Mouse (Mus musculus): ENCODE data around the gene N4bp1. TPM values are rescaled to one million over a fixed set of nuclear protein-coding genes. Genes with fewer than 3 reads are reported as not detected.

The N4bp1 gene
- polyA plus RNA-seq, 1 experiment from 2014 or later, result 13.0 TPM

GRCm38 (mm10) chr8:86847091-86847490 is 38.0 kb downstream of the N4bp1 start:
- Histone ChIP-seq H3K9me3 (ENCODE audit: control insufficient read depth, low read length) (no peaks in the 10 kb centered on the region), H3K27me3 (ENCODE audit: control insufficient read depth, insufficient read depth, low read length) (no peaks in the 10 kb centered on the region), H3K36me3 (ENCODE audit: control insufficient read depth, insufficient read depth, low read length) (peaks cover 12% of the 10 kb centered on the region; the same call in 1 of the 2 replicates), H3K27ac (replicated peaks; ENCODE audit: low read depth, low read length) (no peak overlapping the region), H3K4me2 (ENCODE audit: low read depth, severe bottlenecking) (no peak overlapping the region), H3K9ac (ENCODE audit: low read length) (no peak overlapping the region), H3K4me1 (ENCODE audit: control insufficient read depth, insufficient read depth, low read length) (0 out of 2 replicates have a peak, but pooled peaks cover 3% of the 10 kb centered on the region), H3K4me3 (ENCODE audit: low read depth, low read length) (no peak overlapping the region)
- DNase-seq (ENCODE audit: low spot score) (peak; percentile 28), ATAC-seq (ENCODE audit: insufficient number of reproducible peaks, low FRiP score, low TSS enrichment, low read depth) (no peak)
- 44% methylated on average over 3 of the region's 3 CpGs for WGBS

GRCm38 (mm10) chr8:86845875-86846274 is 39.2 kb downstream of the N4bp1 start:
- Histone ChIP-seq H3K36me3 (ENCODE audit: control insufficient read depth, insufficient read depth, low read length) (peaks cover 13% of the 10 kb centered on the region; the same call in 1 of the 2 replicates), H3K27me3 (ENCODE audit: control insufficient read depth, insufficient read depth, low read length) (no peaks in the 10 kb centered on the region), H3K9me3 (ENCODE audit: control insufficient read depth, low read length) (no peaks in the 10 kb centered on the region), H3K4me3 (ENCODE audit: low read depth, low read length) (no peak overlapping the region), H3K27ac (replicated peaks; ENCODE audit: low read depth, low read length) (no peak overlapping the region), H3K4me1 (ENCODE audit: control insufficient read depth, insufficient read depth, low read length) (0 out of 2 replicates have a peak, but pooled peaks cover 3% of the 10 kb centered on the region), H3K4me2 (ENCODE audit: low read depth, severe bottlenecking) (no peak overlapping the region), H3K9ac (ENCODE audit: low read length) (no peak overlapping the region)
- WGBS, result 93% methylated on average over 5 of the region's 5 CpGs
- ATAC-seq (ENCODE audit: insufficient number of reproducible peaks, low FRiP score, low TSS enrichment, low read depth) (no peak), DNase-seq (ENCODE audit: low spot score) (no peak)

DNA sequence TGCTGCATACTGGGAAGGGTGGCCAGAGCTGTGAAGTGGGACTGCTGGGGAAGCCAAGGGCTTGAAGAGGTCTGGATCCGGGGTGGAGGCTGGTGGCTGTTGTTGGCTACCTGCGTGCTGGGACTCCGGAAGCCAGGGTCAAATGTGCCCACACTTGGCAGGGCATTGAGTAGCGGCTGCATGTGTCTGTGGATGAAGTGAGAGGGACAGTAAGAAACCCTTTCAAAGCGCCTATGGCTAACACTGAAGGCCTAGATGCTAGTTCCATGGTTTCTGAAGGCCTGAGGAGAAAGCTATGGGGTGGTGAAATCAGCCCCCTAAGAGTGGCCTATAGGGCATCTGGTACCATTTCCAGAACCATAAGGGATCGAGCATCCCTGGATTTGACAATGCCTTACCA is 40.2 kb downstream of the N4bp1 start:
- Histone ChIP-seq H3K9ac (ENCODE audit: low read length) (no peak overlapping the region), H3K36me3 (ENCODE audit: control insufficient read depth, insufficient read depth, low read length) (peaks cover 13% of the 10 kb centered on the region; the same call in 1 of the 2 replicates), H3K4me3 (ENCODE audit: low read depth, low read length) (no peak overlapping the region), H3K9me3 (ENCODE audit: control insufficient read depth, low read length) (no peaks in the 10 kb centered on the region), H3K4me2 (ENCODE audit: low read depth, severe bottlenecking) (no peak overlapping the region), H3K27ac (replicated peaks; ENCODE audit: low read depth, low read length) (no peak overlapping the region), H3K27me3 (ENCODE audit: control insufficient read depth, insufficient read depth, low read length) (no peaks in the 10 kb centered on the region), H3K4me1 (ENCODE audit: control insufficient read depth, insufficient read depth, low read length) (0 out of 2 replicates have a peak, but pooled peaks cover 3% of the 10 kb centered on the region)
- 95% methylated on average over 6 of the region's 6 CpGs for WGBS
- no peak for ATAC-seq (ENCODE audit: insufficient number of reproducible peaks, low FRiP score, low TSS enrichment, low read depth)
- no peak for DNase-seq (ENCODE audit: low spot score)

DNA sequence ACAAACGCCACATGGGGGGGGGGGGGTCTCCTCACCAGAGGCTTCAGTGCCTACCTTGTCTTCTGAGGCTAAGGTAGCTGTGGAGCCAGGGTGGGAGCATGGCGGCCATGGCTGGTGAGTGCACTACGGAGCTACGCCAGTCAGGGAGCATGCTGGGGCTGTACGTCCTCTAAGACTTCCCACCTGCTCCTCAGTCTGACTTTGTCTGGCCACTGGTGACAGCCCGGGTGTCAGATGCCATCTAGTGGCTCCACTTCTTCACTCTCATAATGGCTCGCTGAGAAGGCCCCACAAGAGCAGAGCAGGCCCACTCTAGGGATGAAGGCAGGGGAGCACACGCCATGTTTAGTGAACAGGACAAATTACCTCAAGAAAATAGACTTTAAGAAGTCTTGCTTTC is 41.2 kb downstream of the N4bp1 start:
- peak; percentile 26 for DNase-seq (ENCODE audit: low spot score)
- H3K4me3 ChIP-seq (ENCODE audit: low read depth, low read length), result no peak overlapping the region
- H3K4me1 ChIP-seq (ENCODE audit: control insufficient read depth, insufficient read depth, low read length), result 0 out of 2 replicates have a peak, but pooled peaks cover 3% of the 10 kb centered on the region
- peaks cover 15% of the 10 kb centered on the region; the same call in 1 of the 2 replicates for H3K36me3 ChIP-seq (ENCODE audit: control insufficient read depth, insufficient read depth, low read length)
- no peak overlapping the region for H3K27ac ChIP-seq (replicated peaks; ENCODE audit: low read depth, low read length)
- ATAC-seq (ENCODE audit: insufficient number of reproducible peaks, low FRiP score, low TSS enrichment, low read depth), result peak; percentile 44; the same call in 1 of the 2 replicates
- no peaks in the 10 kb centered on the region for H3K9me3 ChIP-seq (ENCODE audit: control insufficient read depth, low read length)
- 81% methylated on average over 8 of the region's 8 CpGs for WGBS
- no peak overlapping the region for H3K4me2 ChIP-seq (ENCODE audit: low read depth, severe bottlenecking)
- no peak overlapping the region for H3K9ac ChIP-seq (ENCODE audit: low read length)
- no peaks in the 10 kb centered on the region for H3K27me3 ChIP-seq (ENCODE audit: control insufficient read depth, insufficient read depth, low read length)

DNA sequence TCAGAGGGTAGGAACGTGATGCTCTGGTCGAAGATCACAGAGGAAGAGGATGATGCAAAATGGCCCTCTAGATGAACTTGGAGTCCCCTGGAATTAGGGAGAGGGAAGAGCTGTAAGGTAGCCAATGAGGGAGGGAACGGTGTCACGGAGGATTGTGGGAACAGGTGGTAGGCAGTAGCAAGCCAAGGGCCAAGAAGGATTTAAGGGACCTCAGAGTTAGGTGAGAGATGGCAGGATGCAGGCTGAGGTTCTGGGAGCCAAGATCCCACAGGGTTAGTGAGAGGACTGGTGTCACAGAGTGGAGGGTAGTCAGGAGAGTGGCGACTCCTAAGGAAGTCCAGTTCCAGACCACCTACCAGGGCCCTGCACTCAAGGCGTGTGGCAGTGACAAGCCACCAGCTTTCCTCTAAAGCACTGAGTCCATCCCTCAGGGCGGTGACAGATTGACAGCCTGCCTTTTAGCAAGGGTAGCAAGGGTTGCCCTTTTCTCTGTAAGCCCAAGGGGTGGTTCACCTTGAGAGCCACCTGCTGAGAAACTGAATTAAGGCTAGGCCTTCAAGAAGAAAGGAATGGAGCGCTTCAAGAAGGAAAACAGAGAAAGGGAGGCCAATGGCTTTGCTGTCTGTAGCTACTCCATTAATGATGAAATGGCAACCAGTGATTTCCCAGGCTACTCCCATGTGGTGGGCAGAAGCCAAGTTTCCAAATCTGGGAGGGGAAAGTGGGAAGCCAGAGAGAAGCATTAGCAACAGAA is 43.3 kb downstream of the N4bp1 start:
- Histone ChIP-seq H3K27me3 (ENCODE audit: control insufficient read depth, insufficient read depth, low read length) (no peaks in the 10 kb centered on the region), H3K36me3 (ENCODE audit: control insufficient read depth, insufficient read depth, low read length) (peaks cover 15% of the 10 kb centered on the region; the same call in 1 of the 2 replicates), H3K27ac (replicated peaks; ENCODE audit: low read depth, low read length) (no peak overlapping the region), H3K4me2 (ENCODE audit: low read depth, severe bottlenecking) (no peak overlapping the region), H3K4me1 (ENCODE audit: control insufficient read depth, insufficient read depth, low read length) (no peaks in the 10 kb centered on the region), H3K9ac (ENCODE audit: low read length) (no peak overlapping the region), H3K9me3 (ENCODE audit: control insufficient read depth, low read length) (no peaks in the 10 kb centered on the region), H3K4me3 (ENCODE audit: low read depth, low read length) (no peak overlapping the region)
- DNase-seq (ENCODE audit: low spot score), result no peak
- ATAC-seq (ENCODE audit: insufficient number of reproducible peaks, low FRiP score, low TSS enrichment, low read depth), result no peak
- WGBS, result 96% methylated on average over 8 of the region's 8 CpGs

- Histone ChIP-seq H3K27ac (replicated peaks; ENCODE audit: low read depth, low read length) (no peak overlapping the region), H3K27me3 (ENCODE audit: control insufficient read depth, insufficient read depth, low read length) (no peaks in the 10 kb centered on the region), H3K9me3 (ENCODE audit: control insufficient read depth, low read length) (no peaks in the 10 kb centered on the region), H3K4me3 (ENCODE audit: low read depth, low read length) (no peak overlapping the region), H3K4me1 (ENCODE audit: control insufficient read depth, insufficient read depth, low read length) (no peaks in the 10 kb centered on the region), H3K9ac (ENCODE audit: low read length) (no peak overlapping the region), H3K4me2 (ENCODE audit: low read depth, severe bottlenecking) (no peak overlapping the region), H3K36me3 (ENCODE audit: control insufficient read depth, insufficient read depth, low read length) (peaks cover 15% of the 10 kb centered on the region; the same call in 1 of the 2 replicates)
- ATAC-seq (ENCODE audit: insufficient number of reproducible peaks, low FRiP score, low TSS enrichment, low read depth) (no peak), DNase-seq (ENCODE audit: low spot score) (no peak)
- WGBS, result 95% methylated on average over 12 of the region's 12 CpGs
Observed at GRCm38 (mm10) chr8:86840120-86840693, 44.9 kb downstream of the N4bp1 start.

GRCm38 (mm10) chr8:86838707-86839438 is 46.2 kb downstream of the N4bp1 start:
- H3K27ac ChIP-seq (replicated peaks; ENCODE audit: low read depth, low read length), result no peak overlapping the region
- H3K9me3 ChIP-seq (ENCODE audit: control insufficient read depth, low read length), result no peaks in the 10 kb centered on the region
- no peak overlapping the region for H3K9ac ChIP-seq (ENCODE audit: low read length)
- no peak overlapping the region for H3K4me2 ChIP-seq (ENCODE audit: low read depth, severe bottlenecking)
- H3K4me3 ChIP-seq (ENCODE audit: low read depth, low read length), result no peak overlapping the region
- no peaks in the 10 kb centered on the region for H3K27me3 ChIP-seq (ENCODE audit: control insufficient read depth, insufficient read depth, low read length)
- 95% methylated on average over 6 of the region's 6 CpGs for WGBS
- DNase-seq (ENCODE audit: low spot score), result no peak
- no peak for ATAC-seq (ENCODE audit: insufficient number of reproducible peaks, low FRiP score, low TSS enrichment, low read depth)
- H3K4me1 ChIP-seq (ENCODE audit: control insufficient read depth, insufficient read depth, low read length), result no peaks in the 10 kb centered on the region
- H3K36me3 ChIP-seq (ENCODE audit: control insufficient read depth, insufficient read depth, low read length), result peaks cover 10% of the 10 kb centered on the region; the same call in 1 of the 2 replicates

GRCm38 (mm10) chr8:86837234-86837633 is 47.8 kb downstream of the N4bp1 start:
- Histone ChIP-seq H3K27me3 (ENCODE audit: control insufficient read depth, insufficient read depth, low read length) (no peaks in the 10 kb centered on the region), H3K9ac (ENCODE audit: low read length) (no peak overlapping the region), H3K9me3 (ENCODE audit: control insufficient read depth, low read length) (no peaks in the 10 kb centered on the region), H3K27ac (replicated peaks; ENCODE audit: low read depth, low read length) (no peak overlapping the region), H3K4me3 (ENCODE audit: low read depth, low read length) (no peak overlapping the region), H3K36me3 (ENCODE audit: control insufficient read depth, insufficient read depth, low read length) (peaks cover 4% of the 10 kb centered on the region; the same call in 1 of the 2 replicates), H3K4me2 (ENCODE audit: low read depth, severe bottlenecking) (no peak overlapping the region), H3K4me1 (ENCODE audit: control insufficient read depth, insufficient read depth, low read length) (no peaks in the 10 kb centered on the region)
- ATAC-seq (ENCODE audit: insufficient number of reproducible peaks, low FRiP score, low TSS enrichment, low read depth) (no peak), DNase-seq (ENCODE audit: low spot score) (no peak)
- 83% methylated on average over 2 of the region's 2 CpGs for WGBS
